Mouse (Mus musculus): ENCODE measurements around the gene Gm20867.
"Not testable (repeated sequence)": the region's sequence is repeated elsewhere in the genome, so short reads cannot be mapped to it uniquely, and the experiment has no call there.

Gene Gm20867

DNA sequence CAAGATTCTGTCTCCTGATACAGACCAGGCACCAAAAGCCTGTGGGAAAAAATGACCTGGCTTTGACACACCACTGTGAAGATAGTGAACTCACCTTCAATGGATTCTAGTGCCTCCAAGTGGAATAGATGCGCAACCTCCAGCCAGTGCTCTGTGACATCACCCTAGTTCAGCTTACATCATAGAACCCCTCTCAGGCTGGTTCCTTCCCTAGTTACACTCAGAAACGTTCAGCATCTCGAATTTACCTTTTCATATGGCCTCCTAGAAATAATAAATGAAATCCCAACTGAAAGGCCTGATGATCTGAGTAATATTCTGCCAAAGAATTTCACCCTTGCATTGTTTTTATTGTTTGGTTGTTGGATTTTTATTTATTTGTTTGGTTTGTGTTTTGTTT, at the start of gene Gm20867:
TSS of gene Gm20867 (minus strand) at position 101 of the 400 bp plus-strand sequence.
- DNase-seq (ENCODE audit: low spot score): not testable (repeated sequence)
